Mouse (Mus musculus): ENCODE data around the gene Tenm3.

Gene Tenm3

GRCm38 (mm10) chr8:48579732-48580131, 264.0 kb downstream of the Tenm3 start:
- no peak for DNase-seq (ENCODE audit: low spot score in 2 of 2)

- DNase-seq (ENCODE audit: low spot score in 2 of 2): no peak
Measured at GRCm38 (mm10) chr8:48579144-48579543, 264.6 kb downstream of the Tenm3 start.

- no peak for DNase-seq (ENCODE audit: low spot score in 2 of 2)
Measured at GRCm38 (mm10) chr8:48572941-48573340, 270.8 kb downstream of the Tenm3 start.

GRCm38 (mm10) chr8:48572345-48572744, 271.4 kb downstream of the Tenm3 start:
- DNase-seq (ENCODE audit: low spot score in 2 of 2): no peak

GRCm38 (mm10) chr8:48568608-48569007, 275.1 kb downstream of the Tenm3 start:
- no peak for DNase-seq (ENCODE audit: low spot score in 2 of 2)

GRCm38 (mm10) chr8:48567929-48568607, 275.7 kb downstream of the Tenm3 start:
- no peak for DNase-seq (ENCODE audit: low spot score in 2 of 2)

GRCm38 (mm10) chr8:48560227-48560626, 283.5 kb downstream of the Tenm3 start:
- no peak for DNase-seq (ENCODE audit: low spot score in 2 of 2)

GRCm38 (mm10) chr8:48555546-48556141, 288.1 kb downstream of the Tenm3 start:
- DNase-seq (ENCODE audit: low spot score in 2 of 2): peak in 1 of 2 experiments; percentile 11

- peak; percentile 35 to 48 for DNase-seq (ENCODE audit: low spot score in 2 of 2)
Measured at GRCm38 (mm10) chr8:48554762-48555545, 288.8 kb downstream of the Tenm3 start.

GRCm38 (mm10) chr8:48553791-48554288, 289.9 kb downstream of the Tenm3 start:
- no peak for DNase-seq (ENCODE audit: low spot score in 2 of 2)

GRCm38 (mm10) chr8:48552306-48552705, 291.4 kb downstream of the Tenm3 start:
- DNase-seq (ENCODE audit: low spot score in 2 of 2): no peak

GRCm38 (mm10) chr8:48551370-48551769, 292.4 kb downstream of the Tenm3 start:
- no peak for DNase-seq (ENCODE audit: low spot score in 2 of 2)

GRCm38 (mm10) chr8:48548908-48549307, 294.8 kb downstream of the Tenm3 start:
- no peak for DNase-seq (ENCODE audit: low spot score in 2 of 2)

GRCm38 (mm10) chr8:48545631-48546030, 298.1 kb downstream of the Tenm3 start:
- DNase-seq (ENCODE audit: low spot score in 2 of 2): no peak

- DNase-seq (ENCODE audit: low spot score in 2 of 2): no peak
Measured at GRCm38 (mm10) chr8:48544840-48545239, 298.9 kb downstream of the Tenm3 start.

GRCm38 (mm10) chr8:48542141-48542540, 301.6 kb downstream of the Tenm3 start:
- DNase-seq (ENCODE audit: low spot score in 2 of 2): no peak

GRCm38 (mm10) chr8:48540894-48541293, 302.9 kb downstream of the Tenm3 start:
- DNase-seq (ENCODE audit: low spot score in 2 of 2): no peak

GRCm38 (mm10) chr8:48535833-48536232, 307.9 kb downstream of the Tenm3 start:
- DNase-seq (ENCODE audit: low spot score in 2 of 2): no peak

- no peak for DNase-seq (ENCODE audit: low spot score in 2 of 2)
Measured at GRCm38 (mm10) chr8:48531795-48532194, 312.0 kb downstream of the Tenm3 start.

GRCm38 (mm10) chr8:48530916-48531570, 312.7 kb downstream of the Tenm3 start:
- DNase-seq (ENCODE audit: low spot score in 2 of 2): no peak

- no peak for DNase-seq (ENCODE audit: low spot score in 2 of 2)
Measured at GRCm38 (mm10) chr8:48527418-48527817, 316.3 kb downstream of the Tenm3 start.

- no peak for DNase-seq (ENCODE audit: low spot score in 2 of 2)
Measured at GRCm38 (mm10) chr8:48522536-48523123, 321.1 kb downstream of the Tenm3 start.

Measured in heart, adult 9 months (tissue).